Mouse (Mus musculus) erythroid progenitor cell, adult 5-6 weeks (primary cell): ENCODE data around the gene Iqgap3. TPM values are rescaled to one million over a fixed set of nuclear protein-coding genes. Genes with fewer than 3 reads are reported as not detected.

Experiments
- ATAC-seq: replicated peaks from 2 replicates; pipeline ENCODE4 v1.8.0; 2016; ENCODE audit warnings: moderate number of reproducible peaks, mild to moderate bottlenecking, moderate TSS enrichment, inconsistent platforms; ENCODE audit not compliant: poor library complexity, low FRiP score, severe bottlenecking
- total RNA-seq, 2 experiments: library from RNA; stranded (forward) in 1 of 2; stranded (reverse) in 1 of 2; fragments of 150-400 nt in 1 of 2; fragments of 186-747, 209-891 nt in 1 of 2; gene quantifications; 2 replicates each; pipeline versions ENCODE4 v1.2.3 to v1.2.4; 2015 to 2017; ENCODE audit warnings: low replicate concordance in 2 of 2

The Iqgap3 gene
- total RNA-seq, 2 experiments from 2014 or later: 29.8 to 60.7 TPM

DNA sequence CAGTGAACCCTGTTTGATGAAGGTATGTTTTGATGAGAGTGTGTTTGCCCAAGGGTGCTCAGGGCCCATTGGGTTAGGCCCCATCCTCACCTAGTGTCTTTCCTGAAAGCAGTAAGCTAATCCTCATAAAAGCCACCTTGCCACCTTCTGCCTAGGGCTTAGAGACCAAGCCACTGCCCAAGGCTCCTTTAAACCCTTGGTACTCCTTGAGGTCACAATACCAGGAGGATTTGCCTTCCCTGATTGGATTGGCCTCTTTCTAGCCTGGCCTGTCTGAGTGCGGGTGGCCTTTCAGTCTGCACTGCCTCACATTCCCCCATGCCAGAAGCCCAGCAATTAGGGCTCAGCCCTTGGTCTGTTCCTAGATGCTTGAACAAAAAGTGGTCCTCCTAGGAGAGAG is 66.1 kb downstream of the Iqgap3 start:
- no peak for ATAC-seq

DNA sequence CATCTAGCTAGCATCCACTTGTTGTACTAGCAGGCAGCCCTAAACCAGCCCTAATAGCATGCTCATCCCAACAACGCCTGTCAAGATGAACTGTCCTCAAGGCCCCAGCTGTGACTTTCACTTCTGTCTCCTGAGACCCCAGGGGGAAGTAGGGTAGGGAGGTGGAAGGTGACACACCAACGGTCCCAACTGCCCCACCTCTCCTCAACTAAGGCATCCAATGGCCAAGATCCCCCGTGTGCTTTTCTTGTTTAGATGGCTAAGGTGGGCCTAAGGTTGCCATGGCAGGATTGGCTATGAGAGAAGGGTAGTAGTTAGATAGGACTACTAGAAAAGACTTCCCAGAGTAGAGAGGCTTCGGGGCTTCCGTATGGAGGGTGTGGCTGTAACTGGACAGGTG is 66.6 kb downstream of the Iqgap3 start:
- ATAC-seq: no peak

GRCm38 (mm10) chr3:88148776-88149509 is 67.2 kb downstream of the Iqgap3 start:
- ATAC-seq: peak; percentile 49

GRCm38 (mm10) chr3:88149510-88149974 is 67.8 kb downstream of the Iqgap3 start:
- no peak for ATAC-seq

- ATAC-seq: no peak
These were observed 68.6 kb downstream of the Iqgap3 start for GRCm38 (mm10) chr3:88150061-88150998.

- no peak for ATAC-seq
These were observed 69.2 kb downstream of the Iqgap3 start for GRCm38 (mm10) chr3:88150999-88151364.

DNA sequence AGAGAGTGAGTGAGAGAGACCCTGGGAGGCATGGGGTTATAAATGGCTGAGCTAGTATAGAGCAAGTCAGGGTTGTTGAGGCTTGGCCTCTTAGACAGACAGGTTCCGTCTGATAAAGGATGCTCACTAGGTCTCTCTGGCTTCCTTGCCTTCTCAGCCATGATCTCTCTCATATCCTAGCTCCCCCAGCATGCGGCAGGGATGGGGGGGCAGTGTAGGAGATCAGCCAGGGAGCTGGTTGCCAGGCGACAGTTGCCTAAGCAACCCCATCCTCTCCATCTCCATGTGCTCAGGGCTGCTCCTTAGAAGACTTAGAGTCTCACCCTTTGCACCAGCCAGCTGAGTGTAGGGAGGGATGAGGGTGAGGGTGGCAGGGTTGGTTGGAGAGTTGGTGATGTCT is 70.3 kb downstream of the Iqgap3 start:
- no peak for ATAC-seq

GRCm38 (mm10) chr3:88153290-88154011 is 71.7 kb downstream of the Iqgap3 start:
- ATAC-seq: no peak

DNA sequence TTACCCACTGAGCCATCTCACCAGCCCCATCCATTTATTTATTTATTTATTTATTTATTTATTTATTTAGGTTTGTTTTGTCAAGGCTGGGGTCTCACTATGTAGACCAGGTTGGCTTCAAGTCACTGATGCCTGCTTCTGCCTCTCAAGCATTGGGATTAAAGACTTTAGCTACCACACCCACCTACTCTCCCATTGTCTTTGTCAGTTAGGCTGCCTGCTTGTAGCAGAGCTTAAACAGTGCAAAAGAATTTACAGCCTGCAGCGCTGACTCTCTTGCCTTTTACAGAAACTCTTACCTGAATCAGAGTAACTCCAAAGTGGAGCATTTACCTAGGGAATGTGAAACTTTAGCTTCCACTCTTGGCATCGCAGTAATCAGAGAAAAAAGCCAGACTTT is 72.5 kb downstream of the Iqgap3 start:
- ATAC-seq: no peak

DNA sequence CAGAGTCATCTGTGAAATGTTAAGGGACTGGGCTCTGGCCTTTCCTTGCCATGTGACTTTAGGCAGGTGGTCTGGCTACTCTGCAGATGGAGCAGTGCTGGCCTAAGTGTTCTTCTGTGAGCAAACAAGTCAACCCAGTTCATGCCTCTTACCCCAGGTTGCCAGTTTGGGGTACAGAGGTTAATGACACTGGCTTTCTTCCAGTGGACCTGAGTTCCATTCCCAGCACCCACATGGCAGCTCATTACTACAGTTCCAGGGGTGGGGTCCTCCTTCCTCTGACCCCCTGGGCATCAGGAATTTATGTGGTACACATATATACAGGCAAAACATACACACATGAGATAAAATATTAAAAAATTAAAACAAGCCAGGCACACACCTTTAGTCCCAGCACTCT is 75.0 kb downstream of the Iqgap3 start:
- ATAC-seq: no peak

GRCm38 (mm10) chr3:88157771-88158597 is 76.2 kb downstream of the Iqgap3 start:
- ATAC-seq: no peak; the same call in 1 of the 2 replicates

GRCm38 (mm10) chr3:88158991-88159390 is 77.2 kb downstream of the Iqgap3 start:
- no peak for ATAC-seq

DNA sequence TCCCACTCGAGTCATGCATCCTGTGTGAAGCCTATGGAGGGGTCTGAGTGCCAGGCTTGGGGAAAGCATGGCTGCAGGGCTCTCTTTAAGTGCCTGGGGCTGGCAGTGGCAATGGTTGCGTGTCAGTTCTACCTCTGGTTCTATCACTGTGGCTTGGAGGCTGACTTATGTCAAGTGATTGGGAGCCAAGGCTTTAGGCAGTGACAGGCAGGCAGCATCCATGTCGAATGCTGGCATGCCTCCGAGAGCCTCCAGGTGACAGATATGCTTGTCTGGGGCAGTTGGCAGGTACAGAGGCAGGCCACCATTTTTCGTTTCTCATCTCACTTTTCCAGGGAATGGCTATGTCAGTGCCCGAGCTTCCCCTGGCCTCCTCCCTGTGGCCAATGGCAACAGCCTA is 79.1 kb downstream of the Iqgap3 start:
- ATAC-seq: no peak

GRCm38 (mm10) chr3:88162259-88162658 is 80.5 kb downstream of the Iqgap3 start:
- ATAC-seq: no peak

- no peak for ATAC-seq
These were observed 81.0 kb downstream of the Iqgap3 start for GRCm38 (mm10) chr3:88162811-88163210.

DNA sequence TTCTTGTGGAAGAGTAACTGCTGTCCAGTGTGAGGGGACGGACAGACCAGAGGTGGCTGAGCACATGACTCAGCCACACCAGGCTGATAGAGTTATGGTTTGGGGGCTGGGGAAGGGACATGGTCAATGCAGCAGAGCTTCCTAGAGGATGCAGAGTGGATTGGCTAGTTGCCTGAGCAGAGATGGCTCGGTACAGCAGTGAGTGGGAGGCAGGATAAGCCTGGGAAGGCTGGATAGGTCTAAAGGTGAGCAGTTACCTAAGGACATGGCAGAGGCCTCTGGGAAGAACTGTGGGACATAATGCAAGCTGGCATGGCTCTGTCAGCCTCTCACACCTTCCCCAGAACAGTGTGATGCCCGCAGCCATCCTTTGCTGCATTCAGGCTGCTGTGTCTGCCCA is 82.1 kb downstream of the Iqgap3 start:
- ATAC-seq: no peak

DNA sequence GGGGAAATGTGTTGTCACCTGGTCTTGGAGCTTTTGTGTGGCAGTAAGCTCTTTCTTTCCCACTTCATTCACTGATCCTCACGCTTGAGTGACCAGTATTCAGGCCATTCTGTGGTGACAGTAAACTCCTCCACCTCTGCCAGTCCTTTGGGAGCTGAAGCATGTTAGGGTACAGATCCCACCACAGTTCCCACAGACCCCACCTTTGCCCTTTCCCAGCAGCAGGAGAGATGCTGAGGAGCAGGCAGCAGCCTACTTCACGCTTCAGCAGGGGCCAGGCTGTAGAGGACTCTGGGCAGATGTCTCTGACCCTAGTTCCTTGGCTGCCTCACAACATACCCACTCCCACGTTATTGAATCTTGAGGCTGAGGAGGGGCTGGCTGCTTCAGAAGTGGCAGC is 82.5 kb downstream of the Iqgap3 start:
- ATAC-seq: no peak

DNA sequence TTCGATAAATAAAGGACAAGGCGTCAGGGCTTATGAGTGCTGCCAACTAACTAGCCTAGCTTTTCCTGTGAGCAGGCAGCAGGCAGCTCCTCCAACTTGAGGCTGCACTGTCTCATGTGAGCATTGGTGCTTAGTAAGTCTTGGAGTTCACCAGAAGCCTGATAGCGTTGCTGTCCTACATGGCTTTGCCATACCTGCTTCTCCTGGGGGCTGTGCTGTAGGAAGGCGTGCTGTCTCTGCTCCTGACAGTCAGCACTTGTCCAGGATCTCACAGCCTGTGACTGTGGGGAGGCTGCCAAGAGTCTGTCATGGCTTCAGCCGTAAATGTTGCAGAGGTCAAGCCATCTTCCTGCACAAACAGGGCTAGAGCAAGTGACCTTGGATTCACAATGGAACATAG is 84.3 kb downstream of the Iqgap3 start:
- ATAC-seq: no peak

DNA sequence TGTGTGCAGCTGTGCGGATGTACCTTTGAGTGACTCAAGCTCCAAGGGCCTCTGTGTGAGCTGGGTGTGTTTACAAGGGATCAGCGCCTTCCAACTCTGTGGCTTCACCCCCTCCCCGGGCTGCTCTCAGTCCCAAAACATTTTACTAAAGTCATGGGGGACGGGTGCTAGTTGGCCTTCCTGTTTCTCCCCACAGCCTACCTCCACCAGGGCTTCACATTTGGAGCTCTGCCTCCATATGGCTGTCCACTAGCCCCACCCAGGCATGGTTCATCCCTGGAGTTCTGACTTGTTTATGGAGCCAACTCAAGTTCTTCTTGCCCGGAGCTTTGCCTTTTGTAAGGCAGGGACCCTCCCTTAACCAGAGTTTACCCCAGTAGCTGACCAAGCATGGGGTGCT is 88.6 kb downstream of the Iqgap3 start:
- ATAC-seq: no peak
